Mouse (Mus musculus) bone marrow, adult 2 months (tissue): Measurements from ENCODE around the gene Rgp1. TPM values are rescaled to one million over a fixed set of nuclear protein-coding genes. Genes with fewer than 3 reads are reported as not detected.

ENCODE experiments used
- H3K27ac ChIP-seq: fragments of 200-500 bp; 2 replicates; pipeline ENCODE4 v1.5.1; 2012; ENCODE audit warnings: low read depth, mild to moderate bottlenecking, control low read depth, inconsistent platforms, low read length; ENCODE audit not compliant: control insufficient read depth, poor library complexity, insufficient read depth
- H3K4me1 ChIP-seq: fragments of 200-500 bp; 2 replicates; pipeline ENCODE4 v1.6.1; 2011; ENCODE audit warnings: low read length; ENCODE audit not compliant: control insufficient read depth, insufficient read depth
- H3K4me3 ChIP-seq: fragments of 200-500 bp; replicated peaks from 2 replicates; pipeline ENCODE3; 2011; ENCODE audit warnings: mild to moderate bottlenecking, low read depth, low read length, control low read depth; ENCODE audit not compliant: control insufficient read depth
- CTCF ChIP-seq: fragments of 200-500 bp; IDR thresholded peaks from 2 replicates; pipeline ENCODE4 v1.5.1; 2011; ENCODE audit warnings: low read length, control low read depth; ENCODE audit not compliant: control insufficient read depth, insufficient read depth
- POLR2A ChIP-seq: fragments of 200-500 bp; IDR thresholded peaks from 2 replicates; pipeline ENCODE4 v1.6.1; 2011; ENCODE audit warnings: low read depth, mild to moderate bottlenecking, control low read depth, low read length, borderline replicate concordance; ENCODE audit not compliant: control insufficient read depth
- WGBS: fragments of 180-500 bp; shearing (Covaris S2); methylation state at CpG from one replicate; pipeline ENCODE4 v1.1.7; 2018; 5-methylcytosine and 5-hydroxymethylcytosine counted together
- polyA plus RNA-seq: library from polyadenylated mRNA; stranded (reverse); fragments of >200 nt; gene quantifications from 2 replicates; pipeline ENCODE4 v1.2.4, GENCODE M21; 2011; ENCODE audit warnings: low replicate concordance; ENCODE audit not compliant: missing spikeins, insufficient read depth, insufficient read length

The Rgp1 gene
- polyA plus RNA-seq, 1 experiment, result 43.5 TPM

DNA sequence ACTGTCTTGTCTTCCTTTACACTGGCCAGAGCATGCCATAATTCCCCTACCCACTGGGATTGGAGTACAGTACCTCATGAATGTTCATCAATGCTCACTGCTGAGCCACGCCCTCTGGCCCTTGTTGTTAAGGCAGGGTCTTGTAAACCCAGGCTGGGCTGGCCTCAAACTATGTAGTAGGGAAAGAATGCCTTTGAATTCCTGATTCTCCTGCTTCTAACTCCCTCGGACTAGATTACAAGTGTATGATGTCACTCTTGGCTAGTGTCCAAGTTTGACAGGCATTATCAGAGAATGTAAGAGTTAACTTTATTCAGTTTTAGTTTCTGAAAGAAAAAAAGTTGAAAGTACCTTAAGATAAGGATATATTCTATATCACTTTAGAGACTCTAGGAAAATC, 14.3 kb upstream of the Rgp1 start:
- no peak overlapping the region for H3K27ac ChIP-seq
- H3K4me1 ChIP-seq, result peaks cover 4% of the 10 kb centered on the region
- WGBS, result 55% methylated on average over 2 of the region's 2 CpGs
- TF ChIP-seq CTCF, result no peak
- no peak for TF ChIP-seq POLR2A
- no peak overlapping the region for H3K4me3 ChIP-seq

DNA sequence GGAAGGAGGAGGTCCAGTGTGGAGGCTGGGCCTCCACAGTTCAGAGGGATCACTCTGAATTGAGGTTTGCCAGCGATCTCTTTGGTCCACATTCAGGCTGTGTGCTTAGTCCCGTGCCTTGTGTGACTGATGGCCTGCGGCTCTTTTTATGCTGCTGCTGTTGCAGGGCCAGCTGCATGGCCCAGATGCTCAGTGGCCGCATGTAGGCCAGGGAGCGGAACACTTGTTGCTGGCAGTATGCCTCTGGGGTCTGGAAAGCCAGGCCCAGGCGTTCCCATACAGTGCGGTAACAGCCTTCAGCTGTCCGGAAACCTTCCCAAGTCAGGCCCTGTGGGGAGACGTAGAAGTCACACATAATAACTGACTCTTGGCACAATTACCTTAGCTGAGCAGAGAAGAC, 11.4 kb upstream of the Rgp1 start:
- no peak overlapping the region for H3K4me3 ChIP-seq
- peaks cover 1% of the 10 kb centered on the region; the same call in 1 of the 2 replicates for H3K4me1 ChIP-seq
- WGBS, result 96% methylated on average over 9 of the region's 9 CpGs
- TF ChIP-seq POLR2A (no peak), CTCF (no peak)
- no peak overlapping the region for H3K27ac ChIP-seq

DNA sequence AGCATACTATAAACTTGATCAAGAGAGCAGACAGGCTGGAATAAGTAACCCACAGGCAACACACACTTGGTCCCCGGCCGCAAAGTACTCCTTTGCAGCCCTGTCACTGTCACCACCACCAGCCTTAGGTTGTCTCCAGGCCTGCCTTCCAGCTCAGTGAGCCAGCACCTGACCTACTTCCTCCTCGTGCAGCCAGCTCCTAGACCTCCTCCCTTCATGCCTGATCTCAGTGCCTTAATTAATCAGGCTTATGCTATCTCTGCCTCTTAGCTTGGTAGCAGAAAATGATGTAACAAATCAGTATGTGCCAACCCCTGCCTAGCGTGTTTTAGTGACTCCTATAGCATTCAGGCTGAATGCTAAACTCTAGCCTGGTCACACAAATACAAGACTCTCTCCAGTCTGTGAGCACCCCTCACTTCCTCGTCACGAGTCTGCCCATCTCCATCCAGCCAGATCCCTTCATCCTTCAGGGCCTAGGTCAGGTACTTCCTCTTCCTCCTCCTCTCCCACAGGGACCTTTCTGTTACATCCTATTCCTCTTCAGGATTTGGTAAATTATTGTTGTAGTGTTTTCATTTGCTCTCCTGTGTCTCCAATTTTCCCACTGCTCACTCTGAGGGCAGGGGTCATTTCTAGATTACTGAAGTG, 7.0 kb upstream of the Rgp1 start:
- Histone ChIP-seq H3K4me1 (no peaks in the 10 kb centered on the region; the same call in 1 of the 2 replicates), H3K27ac (no peak overlapping the region), H3K4me3 (no peak overlapping the region)
- no peak for TF ChIP-seq POLR2A
- 0 out of 2 replicates have a peak, but pooled peaks have one; percentile 2 for TF ChIP-seq CTCF
- WGBS, result 54% methylated on average over 6 of the region's 6 CpGs

DNA sequence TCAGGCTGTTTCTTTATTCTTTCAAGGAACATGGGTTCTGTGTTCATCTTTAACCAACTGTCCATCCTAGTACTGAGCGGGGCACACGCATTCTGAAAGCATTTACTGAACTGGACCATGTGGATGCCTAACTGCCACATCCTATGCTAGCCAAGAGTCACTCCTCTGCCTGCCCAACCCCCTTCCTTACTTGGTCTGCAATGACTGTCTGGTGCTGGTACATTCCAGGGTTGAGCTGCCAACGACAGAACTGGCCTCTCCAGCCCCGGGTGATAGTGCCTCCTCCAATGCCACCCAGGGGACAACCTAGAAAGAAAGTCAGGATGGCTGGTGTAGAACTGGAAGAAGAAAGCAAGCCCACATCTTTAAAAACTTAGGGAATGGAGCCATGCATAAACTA, 5.0 kb upstream of the Rgp1 start:
- H3K27ac ChIP-seq, result no peak overlapping the region
- WGBS, result 88% methylated on average over 4 of the region's 4 CpGs
- no peaks in the 10 kb centered on the region; the same call in 1 of the 2 replicates for H3K4me1 ChIP-seq
- no peak for TF ChIP-seq CTCF
- no peak for TF ChIP-seq POLR2A
- H3K4me3 ChIP-seq, result no peak overlapping the region

DNA sequence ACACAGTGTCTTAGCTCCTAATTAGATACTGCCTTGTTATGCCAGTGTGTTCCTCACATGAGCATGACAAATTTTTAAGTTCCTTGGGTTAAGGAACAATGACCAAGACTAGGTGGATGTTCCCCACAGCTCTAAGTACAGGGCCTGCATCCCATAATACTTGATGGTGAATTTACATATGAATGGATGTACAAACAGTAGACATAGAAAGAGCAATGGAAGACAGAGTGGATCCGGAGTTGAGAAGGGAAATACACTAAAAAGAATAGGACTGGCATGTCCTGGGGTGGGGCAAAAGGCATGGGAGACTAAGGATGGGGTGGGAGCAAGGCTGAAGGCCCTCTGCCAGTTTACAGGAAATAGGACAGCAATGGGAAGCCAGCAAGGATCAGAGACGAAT, 3.2 kb upstream of the Rgp1 start:
- Histone ChIP-seq H3K4me3 (no peak overlapping the region), H3K27ac (no peak overlapping the region), H3K4me1 (no peaks in the 10 kb centered on the region; the same call in 1 of the 2 replicates)
- 75% methylated on average over 2 of the region's 2 CpGs for WGBS
- no peak for TF ChIP-seq CTCF
- TF ChIP-seq POLR2A, result no peak

DNA sequence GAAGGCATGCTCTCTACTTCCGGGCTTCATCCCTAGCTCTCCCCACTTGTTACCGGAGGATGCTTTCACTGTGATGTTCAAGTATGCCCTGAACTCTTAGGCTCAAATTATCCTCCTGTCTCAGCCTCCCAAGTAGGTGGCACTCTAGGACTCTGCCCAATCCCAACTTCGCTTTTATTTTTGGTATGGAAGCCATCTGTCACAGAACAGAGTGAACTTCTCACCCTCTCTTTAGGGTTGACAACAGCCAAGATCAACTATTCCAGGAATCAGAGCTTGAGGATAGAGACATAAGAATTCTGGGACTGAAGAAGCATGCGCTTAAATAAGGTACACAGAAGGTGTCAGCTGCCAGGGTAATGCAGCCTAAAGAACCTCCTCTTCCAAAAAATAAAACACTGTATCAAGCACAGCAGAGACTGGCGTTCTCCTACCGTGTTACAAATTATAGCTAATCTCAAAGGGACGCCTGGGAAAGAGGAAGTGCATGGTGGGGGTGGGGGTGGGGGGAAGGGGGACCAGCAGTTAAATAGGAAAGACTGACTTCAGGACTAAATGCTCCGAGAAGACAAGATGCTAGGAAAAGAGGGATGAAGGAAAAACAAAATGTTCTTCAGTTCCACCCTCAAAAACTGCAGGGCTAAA, 1.2 kb upstream of the Rgp1 start:
- TF ChIP-seq POLR2A (no peak), CTCF (no peak)
- Histone ChIP-seq H3K27ac (no peak overlapping the region), H3K4me1 (no peaks in the 10 kb centered on the region; the same call in 1 of the 2 replicates), H3K4me3 (peak overlapping the region; percentile 96)
- 3% methylated on average over 8 of the region's 8 CpGs for WGBS

DNA sequence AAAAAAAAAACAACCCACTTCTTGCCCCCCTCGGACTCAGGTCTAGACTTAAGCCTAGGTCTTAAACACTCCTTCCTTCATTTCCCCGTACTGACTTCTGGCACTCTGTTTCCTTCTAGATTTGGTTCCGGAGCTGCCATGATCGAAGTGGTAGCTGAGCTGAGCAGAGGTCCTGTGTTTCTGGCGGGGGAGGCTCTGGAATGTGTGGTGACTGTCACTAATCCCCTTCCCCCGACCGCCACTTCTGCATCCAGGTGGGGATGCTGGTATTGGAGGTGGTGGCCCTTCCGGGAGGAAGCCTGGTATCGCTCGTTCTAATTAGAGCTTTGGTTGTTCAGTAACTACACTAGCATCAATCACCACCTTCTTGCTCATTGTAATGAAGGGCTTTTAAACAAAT, 741 bp downstream of the Rgp1 start:
- H3K27ac ChIP-seq, result no peak overlapping the region; the same call in 1 of the 2 replicates
- no peaks in the 10 kb centered on the region; the same call in 1 of the 2 replicates for H3K4me1 ChIP-seq
- peak overlapping the region; percentile 96 for H3K4me3 ChIP-seq
- no peak for TF ChIP-seq CTCF
- no peak for TF ChIP-seq POLR2A
- 2% methylated on average over 10 of the region's 10 CpGs for WGBS

DNA sequence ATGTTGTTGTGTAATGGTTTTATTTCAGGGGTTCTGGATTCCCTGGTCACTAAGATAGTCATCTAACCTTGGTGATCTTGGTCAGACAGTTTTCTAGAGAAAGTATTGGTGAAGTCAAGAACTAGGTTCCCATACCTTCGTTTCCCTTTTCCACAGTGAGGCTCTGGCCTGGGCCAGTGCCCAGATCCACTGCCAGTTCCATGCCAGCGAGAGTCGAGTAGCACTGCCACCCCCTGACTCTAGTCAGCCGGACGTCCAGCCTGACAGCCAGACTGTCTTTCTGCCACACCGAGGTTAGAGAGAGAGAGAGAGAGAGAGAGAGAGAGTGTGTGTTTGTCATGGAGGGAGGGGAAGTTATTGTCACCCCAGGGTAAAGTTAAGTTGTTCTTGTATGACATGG, 1.2 kb downstream of the Rgp1 start:
- Histone ChIP-seq H3K4me1 (no peaks in the 10 kb centered on the region; the same call in 1 of the 2 replicates), H3K27ac (no peak overlapping the region), H3K4me3 (peak overlapping the region; percentile 40)
- 40% methylated on average over 6 of the region's 6 CpGs for WGBS
- no peak for TF ChIP-seq POLR2A
- TF ChIP-seq CTCF, result no peak

DNA sequence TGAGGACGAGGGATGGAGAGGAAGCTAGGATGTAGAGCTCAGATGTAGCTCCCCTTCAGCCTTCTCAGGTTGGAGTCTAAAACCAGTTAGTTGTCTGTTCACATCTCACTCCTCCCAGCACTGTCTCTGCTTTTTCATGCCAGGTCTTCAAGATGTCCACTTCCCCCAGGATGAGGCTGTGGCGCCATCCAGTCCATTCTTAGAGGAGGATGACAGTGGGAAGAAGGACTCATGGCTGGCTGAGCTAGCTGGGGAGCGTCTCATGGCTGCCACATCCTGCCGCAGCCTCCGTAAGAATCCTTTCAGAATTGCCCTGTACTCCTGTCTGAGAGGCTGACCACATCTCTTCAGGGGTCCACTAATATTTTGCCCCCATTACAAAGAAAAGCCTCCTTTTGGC, 2.2 kb downstream of the Rgp1 start:
- no peak overlapping the region for H3K4me3 ChIP-seq
- TF ChIP-seq POLR2A, result no peak
- no peak for TF ChIP-seq CTCF
- 95% methylated on average over 5 of the region's 5 CpGs for WGBS
- no peaks in the 10 kb centered on the region; the same call in 1 of the 2 replicates for H3K4me1 ChIP-seq
- H3K27ac ChIP-seq, result no peak overlapping the region

DNA sequence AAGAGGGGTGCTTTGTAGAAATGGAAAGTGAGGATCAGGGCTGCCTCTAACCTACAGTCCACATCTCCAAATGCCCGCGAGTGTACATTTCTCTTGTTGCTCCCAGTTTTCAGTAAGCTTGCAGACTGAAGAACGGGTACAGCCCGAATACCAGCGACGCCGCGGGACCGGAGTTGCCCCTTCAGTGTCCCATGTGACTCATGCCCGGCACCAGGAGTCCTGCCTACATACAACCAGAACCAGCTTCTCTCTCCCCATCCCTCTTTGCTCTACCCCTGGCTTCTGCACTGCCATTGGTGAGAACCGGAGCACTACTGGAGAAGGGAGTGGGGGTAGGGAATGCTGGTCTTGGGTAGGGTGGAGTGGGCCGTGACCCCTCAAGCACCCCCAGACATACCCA, 2.9 kb downstream of the Rgp1 start:
- 93% methylated on average over 12 of the region's 12 CpGs for WGBS
- Histone ChIP-seq H3K4me3 (no peak overlapping the region), H3K27ac (no peak overlapping the region), H3K4me1 (no peaks in the 10 kb centered on the region; the same call in 1 of the 2 replicates)
- TF ChIP-seq POLR2A (no peak), CTCF (no peak)
